Mouse (Mus musculus) heart, adult 2 months (tissue): Measurements from ENCODE around the gene Polr3k.

Source experiments
- CTCF ChIP-seq: fragments of 200-600 bp; IDR thresholded peaks from 2 replicates; pipeline ENCODE4 v1.8.1; 2022; ENCODE audit warnings: antibody characterized with exemption, mild to moderate bottlenecking, moderate library complexity
- POLR2A ChIP-seq: fragments of 200-500 bp; IDR thresholded peaks from 2 replicates; pipeline ENCODE4 v1.6.1; 2011; ENCODE audit warnings: mild to moderate bottlenecking, low read depth, low read length, control low read depth; ENCODE audit not compliant: insufficient read depth

DNA sequence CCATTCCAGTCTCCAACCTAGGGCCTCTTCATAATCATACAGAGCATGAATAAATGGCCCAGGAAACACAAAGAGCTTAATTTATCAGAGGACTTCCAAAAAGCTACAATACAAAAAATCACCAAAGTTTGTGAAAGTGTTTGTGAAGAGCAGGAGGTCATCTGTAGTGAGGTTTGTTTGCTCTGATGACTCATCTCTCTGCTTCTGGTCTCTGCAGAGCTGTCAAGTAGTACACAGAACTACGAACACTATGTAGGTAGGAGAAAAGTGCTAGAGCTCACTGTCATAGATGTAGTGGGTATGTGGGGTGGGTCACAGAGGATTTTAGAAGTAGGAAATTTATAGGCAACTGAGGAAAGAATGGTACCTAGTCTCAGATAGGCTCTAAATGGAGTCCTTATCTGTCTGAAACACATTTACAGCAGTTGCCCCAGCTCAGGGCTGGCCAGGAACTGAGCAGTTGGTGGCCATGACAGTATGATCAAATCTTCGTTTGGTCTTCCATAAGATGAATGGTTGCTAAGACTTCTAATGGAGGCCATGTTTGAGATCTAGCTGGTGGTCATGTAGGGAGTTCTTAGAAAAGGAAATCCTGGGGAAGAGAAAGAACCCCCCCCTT lies 35.0 kb upstream of the Polr3k start:
- no peak for TF ChIP-seq CTCF
- TF ChIP-seq POLR2A, result no peak
